Mouse (Mus musculus) kidney, adult 2 months (tissue): ENCODE measurements around the gene Hhat. TPM values are rescaled to one million over a fixed set of nuclear protein-coding genes. Genes with fewer than 3 reads are reported as not detected.

Experiments
- DNase-seq: peaks from one replicate; pipeline ENCODE4 v3.0.0; 2021
- H3K27ac ChIP-seq: fragments of 200-500 bp; 2 replicates; pipeline ENCODE4 v1.5.1; 2012; ENCODE audit warnings: low read depth, low read length, control low read depth, inconsistent platforms; ENCODE audit not compliant: insufficient read depth
- H3K27me3 ChIP-seq: fragments of 200-500 bp; replicated peaks from 2 replicates; pipeline ENCODE4 v1.6.1; 2012; ENCODE audit warnings: mild to moderate bottlenecking, moderate library complexity, low read length, inconsistent platforms; ENCODE audit not compliant: control insufficient read depth, insufficient read depth
- H3K36me3 ChIP-seq: fragments of 200-500 bp; 2 replicates; pipeline ENCODE4 v1.6.1; 2012; ENCODE audit warnings: mild to moderate bottlenecking, moderate library complexity, low read length, inconsistent platforms; ENCODE audit not compliant: control insufficient read depth, insufficient read depth
- H3K4me1 ChIP-seq: fragments of 200-500 bp; 2 replicates; pipeline ENCODE4 v1.6.1; 2011; ENCODE audit warnings: low read length; ENCODE audit not compliant: control insufficient read depth, insufficient read depth
- H3K4me3 ChIP-seq: fragments of 200-500 bp; 2 replicates; pipeline ENCODE4 v1.5.1; 2011; ENCODE audit warnings: mild to moderate bottlenecking, low read depth, low read length, control low read depth; ENCODE audit not compliant: insufficient read depth
- CTCF ChIP-seq: fragments of 200-500 bp; conservative IDR thresholded peaks from 2 replicates; pipeline ENCODE4 v1.5.1; 2011; ENCODE audit warnings: low read depth, mild to moderate bottlenecking, control low read depth, low read length, moderate library complexity, mixed read lengths; ENCODE audit not compliant: insufficient read depth, insufficient read length
- POLR2A ChIP-seq: fragments of 200-500 bp; IDR thresholded peaks from one replicate; pipeline ENCODE4 v1.6.1; 2011; ENCODE audit warnings: low read depth, low read length, control low read depth
- WGBS: fragments of 180-500 bp; shearing (Covaris S2); methylation state at CpG from one replicate; pipeline ENCODE4 v1.1.7; 2018; 5-methylcytosine and 5-hydroxymethylcytosine counted together
- polyA plus RNA-seq: library from polyadenylated mRNA; depleted of rRNA; stranded (reverse); fragments of >200 nt; gene quantifications from 2 replicates; pipeline ENCODE4 v1.2.3, GENCODE M21; 2012; rRNA removed

The Hhat gene
- polyA plus RNA-seq, 1 experiment, result 4.9 TPM

- Histone ChIP-seq H3K4me1 (peaks cover 7% of the 10 kb centered on the region; the same call in 1 of the 2 replicates), H3K27ac (no peak overlapping the region), H3K27me3 (no peaks in the 10 kb centered on the region), H3K36me3 (no peaks in the 10 kb centered on the region), H3K4me3 (no peak overlapping the region)
- no peak for TF ChIP-seq CTCF
- 58% methylated on average over 4 of the region's 4 CpGs for WGBS
- peak; percentile 68 for DNase-seq
These were observed 321.3 kb downstream of the Hhat start for GRCm38 (mm10) chr1:192449572-192450351.

- no peak overlapping the region for H3K4me3 ChIP-seq
- 69% methylated on average over 1 of the region's 1 CpGs for WGBS
- no peaks in the 10 kb centered on the region for H3K36me3 ChIP-seq
- peak; percentile 62 for DNase-seq
- no peaks in the 10 kb centered on the region for H3K27me3 ChIP-seq
- no peak for TF ChIP-seq POLR2A
- no peak for TF ChIP-seq CTCF
- peak overlapping the region; percentile 79; the same call in 1 of the 2 replicates for H3K27ac ChIP-seq
- H3K4me1 ChIP-seq, result peaks cover 7% of the 10 kb centered on the region; the same call in 1 of the 2 replicates
These were observed 322.5 kb downstream of the Hhat start for GRCm38 (mm10) chr1:192448512-192448911.

- DNase-seq, result peak; percentile 52
- Histone ChIP-seq H3K27ac (peak overlapping the region; percentile 79), H3K36me3 (no peaks in the 10 kb centered on the region), H3K4me3 (no peak overlapping the region), H3K27me3 (no peaks in the 10 kb centered on the region), H3K4me1 (peaks cover 7% of the 10 kb centered on the region; the same call in 1 of the 2 replicates)
- no peak for TF ChIP-seq CTCF
- TF ChIP-seq POLR2A, result no peak
- WGBS, result 40% methylated on average over 2 of the region's 2 CpGs
These were observed 323.4 kb downstream of the Hhat start for GRCm38 (mm10) chr1:192447666-192448065.

Other genes starting within 250 kb of the Hhat start
- 1.6 and 2.6 TPM in 2 replicates for gene Sertad4, start 84.5 kb upstream of the Hhat start, polyA plus RNA-seq